Mouse (Mus musculus) heart, embryonic 13.5 days (tissue): ENCODE measurements around the gene Krt222. TPM values are rescaled to one million over a fixed set of nuclear protein-coding genes. Genes with fewer than 3 reads are reported as not detected.

ENCODE experiments used
- ATAC-seq: fragments of 200-750 bp; cut with Nextera tagmentation; 2 replicates; pipeline ENCODE4 v1.8.0; 2017; ENCODE audit warnings: moderate TSS enrichment; ENCODE audit not compliant: insufficient number of reproducible peaks, low FRiP score, low TSS enrichment; ENCODE audit errors: extremely low read depth
- H3K27ac ChIP-seq: fragments of 300-500 bp; sonication (generic); replicated peaks from 2 replicates; pipeline ENCODE4 v1.5.1; 2015; ENCODE audit warnings: moderate library complexity, mild to moderate bottlenecking, inconsistent platforms
- H3K27me3 ChIP-seq: fragments of 300-500 bp; sonication (generic); replicated peaks from 2 replicates; pipeline ENCODE4 v1.6.1; 2015; ENCODE audit warnings: mild to moderate bottlenecking, inconsistent platforms
- H3K36me3 ChIP-seq: fragments of 300-500 bp; sonication (generic); 2 replicates; pipeline ENCODE4 v1.6.1; 2015; ENCODE audit warnings: mild to moderate bottlenecking, inconsistent platforms
- H3K4me1 ChIP-seq: fragments of 300-500 bp; sonication (generic); 2 replicates; pipeline ENCODE4 v1.6.1; 2015; ENCODE audit warnings: inconsistent platforms
- H3K4me2 ChIP-seq: fragments of 300-500 bp; sonication (generic); 2 replicates; pipeline ENCODE4 v1.6.1; 2015; ENCODE audit warnings: inconsistent platforms, mild to moderate bottlenecking, moderate library complexity
- H3K4me3 ChIP-seq: fragments of 300-500 bp; sonication (generic); 2 replicates; pipeline ENCODE4 v1.5.1; 2015; ENCODE audit warnings: moderate library complexity, mild to moderate bottlenecking, inconsistent platforms
- H3K9ac ChIP-seq: fragments of 300-500 bp; sonication (generic); 2 replicates; pipeline ENCODE4 v1.6.1; 2015; ENCODE audit warnings: inconsistent platforms, mild to moderate bottlenecking, moderate library complexity
- H3K9me3 ChIP-seq: fragments of 300-500 bp; sonication (generic); 2 replicates; pipeline ENCODE4 v1.6.1; 2016; ENCODE audit warnings: inconsistent platforms
- WGBS: fragments of 180-500 bp; shearing (Covaris S2); methylation state at CpG from one replicate; pipeline ENCODE4 v1.1.7; 2015; ENCODE audit warnings: mixed read lengths; 5-methylcytosine and 5-hydroxymethylcytosine counted together
- polyA plus RNA-seq: library from polyadenylated mRNA; unstranded; fragments of >200 nt; fragmentation: Nextera tagmentation; extraction: Ambion mirVana; gene quantifications from 2 replicates; pipeline ENCODE4 v1.2.1, GENCODE M21; 2015

Gene Krt222
- polyA plus RNA-seq, 1 experiment from 2014 or later: 1.9 TPM

DNA sequence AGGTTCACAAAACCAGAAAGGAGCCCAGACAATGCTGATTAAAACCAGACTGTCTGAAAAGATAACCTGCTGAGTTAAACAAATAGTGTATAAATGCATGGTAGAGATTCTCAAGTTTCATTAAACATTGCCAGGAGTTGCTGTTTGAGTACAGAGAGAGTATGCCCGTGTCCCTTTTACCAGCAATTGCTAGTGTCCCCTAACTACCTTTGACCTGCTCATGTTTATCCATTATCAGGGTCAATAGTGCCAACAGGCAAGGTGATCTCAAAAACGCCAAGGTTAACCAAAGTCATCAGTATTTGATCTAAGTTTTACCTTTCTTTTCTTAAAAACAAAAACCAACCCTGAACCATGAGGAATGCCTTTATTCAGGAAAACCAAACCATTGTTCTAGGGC lies 31.9 kb downstream of the Krt222 start:
- WGBS: 78% methylated on average over 2 of the region's 2 CpGs
- no peak overlapping the region for H3K4me3 ChIP-seq
- H3K4me2 ChIP-seq: no peak overlapping the region
- no peak overlapping the region for H3K9ac ChIP-seq
- peaks cover 83% of the 10 kb centered on the region for H3K36me3 ChIP-seq
- no peaks in the 10 kb centered on the region for H3K9me3 ChIP-seq
- no peak for ATAC-seq
- H3K4me1 ChIP-seq: peaks cover 37% of the 10 kb centered on the region
- H3K27ac ChIP-seq: no peak overlapping the region
- no peaks in the 10 kb centered on the region for H3K27me3 ChIP-seq

DNA sequence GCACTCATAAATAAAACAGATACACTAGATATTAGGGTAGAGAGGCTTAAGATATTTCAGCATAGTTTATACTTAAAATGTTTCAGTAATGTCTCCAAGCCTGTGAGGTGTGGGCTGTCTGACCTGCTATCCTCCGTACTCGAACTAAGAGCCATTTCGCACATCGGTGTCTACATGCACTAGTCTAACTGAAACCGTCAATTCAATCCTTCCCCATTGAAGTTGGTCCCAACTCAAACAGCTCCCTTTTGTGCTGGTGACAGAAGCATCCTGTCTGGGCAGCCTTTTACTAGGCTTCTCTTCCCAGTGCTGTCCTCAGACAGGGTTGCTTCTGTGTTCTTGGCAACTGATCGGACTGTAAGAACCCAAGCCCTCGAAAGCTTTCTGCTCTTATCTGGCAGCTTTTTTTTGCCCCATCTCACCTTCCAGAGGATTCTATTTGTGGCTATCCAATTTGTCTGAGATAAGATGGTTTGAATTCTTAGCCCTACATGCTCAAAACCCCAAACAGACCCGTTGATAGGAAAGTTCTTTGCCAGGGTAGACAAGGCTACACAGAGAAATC lies 35.7 kb downstream of the Krt222 start:
- ATAC-seq: no peak; the same call in 1 of the 2 replicates
- H3K27ac ChIP-seq: peak overlapping the region; percentile 63

DNA sequence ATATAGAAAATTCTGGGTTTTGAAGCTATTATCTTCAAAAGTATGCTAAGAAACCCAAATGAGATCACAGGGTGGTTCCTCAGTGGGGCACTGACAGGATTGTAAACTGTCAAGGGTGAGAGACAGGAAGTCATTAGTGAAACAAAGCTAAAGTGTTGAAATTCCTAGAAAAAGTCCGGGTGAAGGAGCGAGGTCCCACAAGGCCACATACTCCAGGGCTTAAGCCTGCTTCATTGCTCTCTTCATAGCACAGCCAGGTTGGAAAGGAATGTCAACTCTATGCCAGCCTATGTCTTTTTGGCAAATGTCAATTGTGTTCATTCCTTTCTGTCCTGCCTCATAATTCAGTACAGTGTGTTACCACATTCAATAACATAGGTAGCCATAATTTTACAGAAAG lies 36.4 kb downstream of the Krt222 start:
- no peak for ATAC-seq
- no peak overlapping the region for H3K9ac ChIP-seq
- H3K4me2 ChIP-seq: no peak overlapping the region
- H3K9me3 ChIP-seq: no peaks in the 10 kb centered on the region
- H3K4me3 ChIP-seq: no peak overlapping the region
- 18% methylated on average over 2 of the region's 2 CpGs for WGBS
- peaks cover 34% of the 10 kb centered on the region for H3K4me1 ChIP-seq
- peaks cover 38% of the 10 kb centered on the region for H3K36me3 ChIP-seq
- peak overlapping the region; percentile 63 for H3K27ac ChIP-seq
- no peaks in the 10 kb centered on the region for H3K27me3 ChIP-seq

More for the DNA sequence above, 35.7 kb downstream of the Krt222 start:
- H3K9ac ChIP-seq: no peak overlapping the region
- peaks cover 45% of the 10 kb centered on the region for H3K36me3 ChIP-seq
- H3K4me2 ChIP-seq: peak overlapping the region; percentile 31
- H3K9me3 ChIP-seq: no peaks in the 10 kb centered on the region
- H3K4me3 ChIP-seq: no peak overlapping the region
- no peaks in the 10 kb centered on the region for H3K27me3 ChIP-seq
- 36% methylated on average over 8 of the region's 8 CpGs for WGBS
- peaks cover 34% of the 10 kb centered on the region for H3K4me1 ChIP-seq

DNA sequence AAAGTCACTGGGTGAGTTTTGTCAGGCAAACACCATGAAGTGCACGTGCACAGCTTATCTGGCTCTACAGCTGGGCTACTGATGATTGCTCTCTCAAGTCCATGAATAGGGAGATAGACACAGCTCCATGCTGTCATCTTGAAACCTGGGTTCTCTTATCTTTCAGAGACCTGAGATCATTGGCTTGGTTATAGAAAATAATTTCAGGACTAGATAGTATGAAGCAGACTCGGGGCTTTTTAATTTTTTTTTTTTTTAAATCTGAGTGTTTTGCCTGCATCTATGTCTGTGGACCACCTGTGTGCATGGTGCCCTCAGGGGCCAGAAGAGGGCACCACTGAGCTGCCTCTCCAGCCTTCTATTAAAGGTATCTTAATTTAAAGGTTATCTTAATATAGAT lies 36.9 kb downstream of the Krt222 start:
- H3K4me2 ChIP-seq: no peak overlapping the region
- no peaks in the 10 kb centered on the region for H3K9me3 ChIP-seq
- H3K27ac ChIP-seq: peak overlapping the region; percentile 63; the same call in 1 of the 2 replicates
- peaks cover 33% of the 10 kb centered on the region for H3K36me3 ChIP-seq
- H3K27me3 ChIP-seq: no peaks in the 10 kb centered on the region
- ATAC-seq: no peak
- no peak overlapping the region for H3K4me3 ChIP-seq
- no peak overlapping the region for H3K9ac ChIP-seq
- peaks cover 34% of the 10 kb centered on the region for H3K4me1 ChIP-seq
- WGBS: 5% methylated on average over 2 of the region's 2 CpGs

DNA sequence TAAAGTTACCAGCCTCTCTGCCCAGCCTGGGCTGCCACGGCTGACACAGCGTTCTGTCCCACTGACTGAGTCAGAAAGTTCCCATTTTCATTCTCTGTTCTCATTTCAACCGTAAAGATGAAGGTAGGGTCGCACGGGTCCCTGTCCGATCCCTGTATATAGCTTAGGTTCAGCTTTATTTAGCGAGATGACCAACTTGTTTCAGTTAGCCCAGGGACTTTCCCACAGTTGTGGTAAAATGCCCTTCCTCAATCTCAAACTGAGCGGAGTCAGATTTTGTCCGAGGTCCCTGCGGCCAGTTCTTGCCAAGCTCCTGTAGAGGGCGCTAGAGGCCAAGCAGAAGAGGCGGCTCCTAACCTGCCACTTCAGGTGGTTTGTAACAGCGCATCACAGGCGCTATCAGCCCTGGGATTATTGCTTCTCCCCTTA lies 54.7 kb downstream of the Krt222 start:
- no peak for ATAC-seq
- Histone ChIP-seq H3K9ac (no peak overlapping the region; the same call in 1 of the 2 replicates), H3K36me3 (no peaks in the 10 kb centered on the region), H3K4me1 (no peaks in the 10 kb centered on the region), H3K4me2 (no peak overlapping the region), H3K27ac (no peak overlapping the region), H3K4me3 (no peak overlapping the region), H3K27me3 (peaks cover 46% of the 10 kb centered on the region), H3K9me3 (no peaks in the 10 kb centered on the region)
- WGBS: 20% methylated on average over 14 of the region's 14 CpGs

DNA sequence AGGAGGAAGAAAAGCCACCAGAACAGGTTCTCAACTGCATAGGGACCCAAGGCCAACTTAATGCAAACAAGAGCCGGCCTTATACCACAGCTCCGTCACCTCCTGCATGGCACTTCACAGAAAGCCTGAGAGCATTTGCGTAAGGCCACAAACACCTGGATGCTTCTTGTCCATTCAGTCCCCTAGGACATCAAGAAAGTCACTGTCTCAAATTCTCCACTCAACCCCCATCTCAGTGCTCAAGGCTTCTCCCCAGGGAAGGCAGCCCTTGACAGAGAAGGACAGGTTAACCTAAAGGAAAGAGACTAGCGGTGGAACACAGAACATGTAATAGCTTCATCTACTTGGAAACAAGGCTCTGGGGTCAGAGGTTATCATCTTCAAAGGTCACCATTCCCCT lies 56.5 kb downstream of the Krt222 start:
- H3K36me3 ChIP-seq: no peaks in the 10 kb centered on the region
- no peaks in the 10 kb centered on the region; the same call in 1 of the 2 replicates for H3K4me1 ChIP-seq
- no peak overlapping the region for H3K4me3 ChIP-seq
- H3K4me2 ChIP-seq: no peak overlapping the region
- H3K9me3 ChIP-seq: no peaks in the 10 kb centered on the region
- H3K27me3 ChIP-seq: peaks cover 46% of the 10 kb centered on the region
- no peak overlapping the region for H3K9ac ChIP-seq
- 76% methylated on average over 4 of the region's 4 CpGs for WGBS
- ATAC-seq: no peak
- H3K27ac ChIP-seq: no peak overlapping the region

DNA sequence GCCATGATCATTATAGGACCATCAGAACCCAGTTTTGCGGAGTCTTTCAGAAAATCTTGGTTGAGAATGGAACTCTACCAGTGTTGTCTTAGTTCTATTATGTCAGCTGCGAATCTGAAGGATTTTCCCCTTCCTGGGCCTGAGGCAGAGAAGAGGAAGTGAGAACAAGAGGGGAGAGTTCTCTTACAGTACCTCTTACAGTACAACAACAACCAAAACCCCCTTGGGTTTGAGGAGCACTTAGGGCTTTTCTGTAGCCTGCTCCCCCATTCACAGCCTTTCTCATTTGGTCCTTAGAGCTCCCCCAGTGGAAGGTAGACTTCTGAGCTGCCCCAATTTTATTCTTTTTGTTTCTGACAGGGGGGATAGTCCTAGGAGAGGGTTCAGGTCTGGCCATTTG lies 57.0 kb downstream of the Krt222 start:
- H3K4me3 ChIP-seq: no peak overlapping the region
- peaks cover 46% of the 10 kb centered on the region for H3K27me3 ChIP-seq
- H3K36me3 ChIP-seq: no peaks in the 10 kb centered on the region
- 69% methylated on average over 2 of the region's 2 CpGs for WGBS
- no peak for ATAC-seq
- no peak overlapping the region for H3K27ac ChIP-seq
- no peak overlapping the region for H3K4me2 ChIP-seq
- H3K9me3 ChIP-seq: no peaks in the 10 kb centered on the region
- no peak overlapping the region for H3K9ac ChIP-seq
- H3K4me1 ChIP-seq: peaks cover 3% of the 10 kb centered on the region

Other genes with a start within 250 kb of the Krt222 start
- 158 and 170 TPM in 2 replicates for gene Top2a, start 219.9 kb downstream of the Krt222 start, polyA plus RNA-seq
- gene Igfbp4, start 202.8 kb downstream of the Krt222 start, polyA plus RNA-seq: 371 and 397 TPM in 2 replicates
- gene Tns4, start 154.8 kb downstream of the Krt222 start, polyA plus RNA-seq: 0.15 and 0.21 TPM in 2 replicates
- 0.14 and 0.23 TPM in 2 replicates for gene Ccr7, start 89.0 kb downstream of the Krt222 start, polyA plus RNA-seq
- gene Smarce1, start 13.1 kb downstream of the Krt222 start, polyA plus RNA-seq: 150 and 165 TPM in 2 replicates
- gene Krt24, start 41.2 kb upstream of the Krt222 start, polyA plus RNA-seq: not detected in 2 replicates
- gene Krt25, start 78.9 kb upstream of the Krt222 start, polyA plus RNA-seq: 0.08 TPM in 1 of 2 replicates, not detected in the other
- gene Krt26, start 93.9 kb upstream of the Krt222 start, polyA plus RNA-seq: not detected in 2 replicates
- not detected in 2 replicates for gene Krt27, start 107.0 kb upstream of the Krt222 start, polyA plus RNA-seq
- 0.20 TPM in 1 of 2 replicates, not detected in the other for gene Krt28, start 130.8 kb upstream of the Krt222 start, polyA plus RNA-seq
- 11.1 and 14.2 TPM in 2 replicates for gene Krt10, start 145.3 kb upstream of the Krt222 start, polyA plus RNA-seq
- gene Krt12, start 178.2 kb upstream of the Krt222 start, polyA plus RNA-seq: not detected in 2 replicates
- 2.3 and 3.2 TPM in 2 replicates for gene Krt20, start 194.1 kb upstream of the Krt222 start, polyA plus RNA-seq
- gene Krt23, start 249.1 kb upstream of the Krt222 start, polyA plus RNA-seq: 0.52 and 0.57 TPM in 2 replicates